Mouse (Mus musculus): ENCODE results near the gene Atp8a2. TPM values are rescaled to one million over a fixed set of nuclear protein-coding genes. Genes with fewer than 3 reads are reported as not detected.

Gene Atp8a2
- polyA plus RNA-seq, 1 experiment from 2014 or later: 9.0 TPM

- WGBS: 77% methylated on average over 11 of the region's 11 CpGs
Observed at GRCm38 (mm10) chr14:60152373-60152772, 44.6 kb downstream of the Atp8a2 start.

DNA sequence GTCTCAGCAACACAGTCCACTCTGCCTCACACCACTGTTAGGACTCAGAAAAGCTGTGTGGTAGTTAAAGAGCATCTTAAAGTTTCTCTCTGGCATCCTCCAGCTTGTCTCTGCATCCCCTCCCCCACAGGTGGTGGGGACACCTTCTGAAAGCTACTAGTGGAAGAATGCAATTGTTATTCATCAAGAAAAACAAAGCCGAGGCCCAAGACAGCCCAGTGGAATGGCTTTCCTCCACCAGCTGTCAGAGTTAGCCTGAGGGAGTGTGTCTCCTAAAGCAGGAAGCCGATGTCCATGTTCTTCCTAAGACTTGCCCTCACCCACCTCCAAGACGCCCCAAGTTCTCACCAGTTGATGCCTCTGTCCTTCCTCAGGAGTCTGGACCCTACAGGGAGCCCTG, 48.1 kb downstream of the Atp8a2 start:
- no peaks in the 10 kb centered on the region for H3K9me3 ChIP-seq (ENCODE audit: control insufficient read depth, low read length)
- no peaks in the 10 kb centered on the region for H3K36me3 ChIP-seq (ENCODE audit: control insufficient read depth, insufficient read depth, low read length)
- ATAC-seq (ENCODE audit: insufficient number of reproducible peaks, insufficient read depth, low FRiP score, low read depth): no peak
- H3K27me3 ChIP-seq (ENCODE audit: control insufficient read depth, insufficient read depth, low read length): no peaks in the 10 kb centered on the region
- 24% methylated on average over 3 of the region's 3 CpGs for WGBS
- H3K27ac ChIP-seq (replicated peaks in 1 of 2; ENCODE audit: control insufficient read depth in 1 of 2, insufficient read depth in 1 of 2, low read depth in 2 of 2, low read length in 2 of 2): no peak overlapping the region
- peaks cover 0 to 4% of the 10 kb centered on the region in 2 experiments; a peak in 1 of 4 replicates for H3K4me1 ChIP-seq (ENCODE audit: control insufficient read depth in 2 of 2, insufficient read depth in 2 of 2, low read length in 2 of 2)
- no peak overlapping the region for H3K4me2 ChIP-seq (ENCODE audit: low read length)
- no peak overlapping the region for H3K4me3 ChIP-seq (ENCODE audit: control insufficient read depth in 1 of 2, insufficient read depth in 1 of 2, low read depth in 1 of 2, low read length in 2 of 2)
- no peak overlapping the region for H3K9ac ChIP-seq (ENCODE audit: low read length)

More at GRCm38 (mm10) chr14:60152373-60152772, 44.6 kb downstream of the Atp8a2 start:
- H3K4me3 ChIP-seq (ENCODE audit: control insufficient read depth in 1 of 2, insufficient read depth in 1 of 2, low read depth in 1 of 2, low read length in 2 of 2): no peak overlapping the region
- H3K27ac ChIP-seq (replicated peaks in 1 of 2; ENCODE audit: control insufficient read depth in 1 of 2, insufficient read depth in 1 of 2, low read depth in 2 of 2, low read length in 2 of 2): no peak overlapping the region
- H3K9ac ChIP-seq (ENCODE audit: low read length): no peak overlapping the region
- H3K27me3 ChIP-seq (ENCODE audit: control insufficient read depth, insufficient read depth, low read length): no peaks in the 10 kb centered on the region
- no peaks in the 10 kb centered on the region for H3K4me1 ChIP-seq (ENCODE audit: control insufficient read depth in 2 of 2, insufficient read depth in 2 of 2, low read length in 2 of 2)
- no peaks in the 10 kb centered on the region for H3K9me3 ChIP-seq (ENCODE audit: control insufficient read depth, low read length)
- H3K36me3 ChIP-seq (ENCODE audit: control insufficient read depth, insufficient read depth, low read length): no peaks in the 10 kb centered on the region
- no peak overlapping the region for H3K4me2 ChIP-seq (ENCODE audit: low read length)
- no peak for ATAC-seq (ENCODE audit: insufficient number of reproducible peaks, insufficient read depth, low FRiP score, low read depth)

- H3K36me3 ChIP-seq (ENCODE audit: control insufficient read depth, insufficient read depth, low read length): no peaks in the 10 kb centered on the region
- no peak overlapping the region for H3K9ac ChIP-seq (ENCODE audit: low read length)
- no peak for ATAC-seq (ENCODE audit: insufficient number of reproducible peaks, insufficient read depth, low FRiP score, low read depth)
- H3K9me3 ChIP-seq (ENCODE audit: control insufficient read depth, low read length): no peaks in the 10 kb centered on the region
- no peak overlapping the region for H3K27ac ChIP-seq (replicated peaks in 1 of 2; ENCODE audit: control insufficient read depth in 1 of 2, insufficient read depth in 1 of 2, low read depth in 2 of 2, low read length in 2 of 2)
- no peak overlapping the region for H3K4me3 ChIP-seq (ENCODE audit: control insufficient read depth in 1 of 2, insufficient read depth in 1 of 2, low read depth in 1 of 2, low read length in 2 of 2)
- WGBS: 77% methylated on average over 10 of the region's 10 CpGs
- no peak overlapping the region for H3K4me2 ChIP-seq (ENCODE audit: low read length)
- H3K4me1 ChIP-seq (ENCODE audit: control insufficient read depth in 2 of 2, insufficient read depth in 2 of 2, low read length in 2 of 2): peaks cover 0 to 7% of the 10 kb centered on the region in 2 experiments; a peak in 1 of 4 replicates
- no peaks in the 10 kb centered on the region for H3K27me3 ChIP-seq (ENCODE audit: control insufficient read depth, insufficient read depth, low read length)
Observed at GRCm38 (mm10) chr14:60143234-60143633, 53.7 kb downstream of the Atp8a2 start.

DNA sequence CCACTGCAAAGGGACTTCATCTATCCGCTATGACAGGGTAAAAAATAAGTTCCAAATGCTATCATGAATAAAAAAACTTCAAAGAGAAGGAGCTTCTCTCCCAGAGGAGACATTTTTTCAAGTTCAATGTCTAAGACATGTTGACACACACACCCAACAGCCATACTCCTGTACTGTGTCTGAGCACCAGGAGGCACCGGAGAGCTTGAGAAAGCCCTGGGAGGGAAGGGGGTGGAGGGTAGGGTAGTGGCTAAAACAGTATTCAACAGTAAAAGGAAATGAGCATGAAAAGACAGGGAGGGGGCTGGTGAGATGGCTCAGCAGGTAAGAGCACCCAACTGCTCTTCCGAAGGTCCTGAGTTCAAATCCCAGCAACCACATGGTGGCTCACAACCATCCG, 58.6 kb downstream of the Atp8a2 start:
- no peak for ATAC-seq (ENCODE audit: insufficient number of reproducible peaks, insufficient read depth, low FRiP score, low read depth)
- H3K36me3 ChIP-seq (ENCODE audit: control insufficient read depth, insufficient read depth, low read length): no peaks in the 10 kb centered on the region
- no peaks in the 10 kb centered on the region for H3K27me3 ChIP-seq (ENCODE audit: control insufficient read depth, insufficient read depth, low read length)
- no peak overlapping the region for H3K27ac ChIP-seq (replicated peaks in 1 of 2; ENCODE audit: control insufficient read depth in 1 of 2, insufficient read depth in 1 of 2, low read depth in 2 of 2, low read length in 2 of 2)
- H3K9me3 ChIP-seq (ENCODE audit: control insufficient read depth, low read length): no peaks in the 10 kb centered on the region
- WGBS: 90% methylated on average over 3 of the region's 4 CpGs
- H3K4me1 ChIP-seq (ENCODE audit: control insufficient read depth in 2 of 2, insufficient read depth in 2 of 2, low read length in 2 of 2): 0 out of 4 replicates have a peak, but pooled peaks cover 0 to 3% of the 10 kb centered on the region in 2 experiments
- H3K9ac ChIP-seq (ENCODE audit: low read length): no peak overlapping the region
- H3K4me3 ChIP-seq (ENCODE audit: control insufficient read depth in 1 of 2, insufficient read depth in 1 of 2, low read depth in 1 of 2, low read length in 2 of 2): no peak overlapping the region
- H3K4me2 ChIP-seq (ENCODE audit: low read length): no peak overlapping the region

- no peak overlapping the region for H3K9ac ChIP-seq (ENCODE audit: low read length)
- no peak for ATAC-seq (ENCODE audit: insufficient number of reproducible peaks, insufficient read depth, low FRiP score, low read depth)
- no peaks in the 10 kb centered on the region for H3K27me3 ChIP-seq (ENCODE audit: control insufficient read depth, insufficient read depth, low read length)
- H3K9me3 ChIP-seq (ENCODE audit: control insufficient read depth, low read length): no peaks in the 10 kb centered on the region
- no peaks in the 10 kb centered on the region for H3K36me3 ChIP-seq (ENCODE audit: control insufficient read depth, insufficient read depth, low read length)
- 0 out of 4 replicates have a peak, but pooled peaks cover 0 to 3% of the 10 kb centered on the region in 2 experiments for H3K4me1 ChIP-seq (ENCODE audit: control insufficient read depth in 2 of 2, insufficient read depth in 2 of 2, low read length in 2 of 2)
- 77% methylated on average over 6 of the region's 6 CpGs for WGBS
- no peak overlapping the region for H3K27ac ChIP-seq (replicated peaks in 1 of 2; ENCODE audit: control insufficient read depth in 1 of 2, insufficient read depth in 1 of 2, low read depth in 2 of 2, low read length in 2 of 2)
- H3K4me2 ChIP-seq (ENCODE audit: low read length): no peak overlapping the region
- H3K4me3 ChIP-seq (ENCODE audit: control insufficient read depth in 1 of 2, insufficient read depth in 1 of 2, low read depth in 1 of 2, low read length in 2 of 2): no peak overlapping the region
Observed at GRCm38 (mm10) chr14:60137812-60138211, 59.2 kb downstream of the Atp8a2 start.

- H3K9me3 ChIP-seq (ENCODE audit: control insufficient read depth, low read length): no peaks in the 10 kb centered on the region
- peaks cover under 1 to 3% of the 10 kb centered on the region in 2 experiments; a peak in 1 of 4 replicates for H3K4me1 ChIP-seq (ENCODE audit: control insufficient read depth in 2 of 2, insufficient read depth in 2 of 2, low read length in 2 of 2)
- 81% methylated on average over 4 of the region's 4 CpGs for WGBS
- H3K9ac ChIP-seq (ENCODE audit: low read length): no peak overlapping the region
- H3K27me3 ChIP-seq (ENCODE audit: control insufficient read depth, insufficient read depth, low read length): no peaks in the 10 kb centered on the region
- H3K4me3 ChIP-seq (ENCODE audit: control insufficient read depth in 1 of 2, insufficient read depth in 1 of 2, low read depth in 1 of 2, low read length in 2 of 2): no peak overlapping the region
- no peak overlapping the region for H3K27ac ChIP-seq (replicated peaks in 1 of 2; ENCODE audit: control insufficient read depth in 1 of 2, insufficient read depth in 1 of 2, low read depth in 2 of 2, low read length in 2 of 2)
- ATAC-seq (ENCODE audit: insufficient number of reproducible peaks, insufficient read depth, low FRiP score, low read depth): no peak
- no peak overlapping the region for H3K4me2 ChIP-seq (ENCODE audit: low read length)
- H3K36me3 ChIP-seq (ENCODE audit: control insufficient read depth, insufficient read depth, low read length): no peaks in the 10 kb centered on the region
Observed at GRCm38 (mm10) chr14:60135801-60136200, 61.2 kb downstream of the Atp8a2 start.

DNA sequence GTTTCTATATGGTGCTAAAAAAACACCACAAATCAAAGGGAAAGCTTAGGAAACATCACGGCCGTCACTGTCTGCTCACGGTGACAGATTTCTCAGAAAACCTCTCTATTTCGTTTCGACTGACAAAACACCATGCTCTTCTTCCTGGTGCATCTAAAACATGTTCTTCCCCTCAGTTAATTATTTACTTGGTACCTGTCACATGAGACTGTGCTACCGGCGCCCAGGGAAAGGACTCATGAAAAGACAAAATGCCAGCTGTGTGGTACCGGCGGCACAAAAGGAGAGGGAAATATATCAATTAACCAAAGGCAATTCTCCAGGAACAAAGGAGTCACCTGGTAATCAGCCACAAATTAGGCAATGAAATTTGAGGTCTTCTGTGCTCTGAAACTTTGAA, 62.3 kb downstream of the Atp8a2 start:
- 91% methylated on average over 9 of the region's 9 CpGs for WGBS
- ATAC-seq (ENCODE audit: insufficient number of reproducible peaks, insufficient read depth, low FRiP score, low read depth): no peak

DNA sequence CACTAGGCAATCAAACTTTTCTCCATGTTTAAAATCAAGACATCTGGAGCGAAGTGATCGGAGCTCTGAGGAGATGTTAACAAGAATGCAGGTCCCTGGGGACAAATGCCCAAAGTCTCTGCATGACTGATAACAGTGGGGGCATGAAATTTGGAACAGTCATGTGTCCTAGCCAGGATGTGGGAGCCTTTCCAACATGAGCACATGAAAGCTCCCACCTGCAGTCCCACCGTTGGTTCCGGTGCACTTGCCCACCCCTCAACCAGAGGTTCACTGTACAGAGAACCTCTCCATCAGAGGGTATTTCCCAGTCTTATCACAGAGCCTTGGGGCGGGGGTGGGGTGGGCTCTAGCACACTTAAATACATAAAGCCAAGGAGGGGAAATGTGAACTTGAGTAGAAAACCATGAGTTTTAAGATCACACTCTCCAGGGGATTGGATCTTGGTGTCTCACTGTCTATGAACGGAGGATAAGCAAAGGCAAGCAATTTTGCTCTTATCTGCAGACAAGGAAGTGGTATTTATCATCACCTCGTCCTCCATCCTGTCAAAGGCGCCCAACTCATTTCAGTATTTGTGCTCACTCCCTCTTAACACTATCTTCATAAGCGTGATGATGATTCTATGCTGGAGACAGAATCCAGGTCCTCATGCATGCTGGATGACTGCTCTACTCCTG, 65.6 kb downstream of the Atp8a2 start:
- H3K4me1 ChIP-seq (ENCODE audit: control insufficient read depth in 2 of 2, insufficient read depth in 2 of 2, low read length in 2 of 2): peaks cover 3 to 7% of the 10 kb centered on the region in 2 experiments; a peak in 2 of 4 replicates
- WGBS: 63% methylated on average over 9 of the region's 9 CpGs
- no peaks in the 10 kb centered on the region for H3K36me3 ChIP-seq (ENCODE audit: control insufficient read depth, insufficient read depth, low read length)
- H3K27me3 ChIP-seq (ENCODE audit: control insufficient read depth, insufficient read depth, low read length): no peaks in the 10 kb centered on the region
- H3K27ac ChIP-seq (replicated peaks in 1 of 2; ENCODE audit: control insufficient read depth in 1 of 2, insufficient read depth in 1 of 2, low read depth in 2 of 2, low read length in 2 of 2): no peak overlapping the region
- no peak for ATAC-seq (ENCODE audit: insufficient number of reproducible peaks, insufficient read depth, low FRiP score, low read depth)
- no peak overlapping the region for H3K9ac ChIP-seq (ENCODE audit: low read length)
- no peak overlapping the region for H3K4me2 ChIP-seq (ENCODE audit: low read length)
- no peaks in the 10 kb centered on the region for H3K9me3 ChIP-seq (ENCODE audit: control insufficient read depth, low read length)
- H3K4me3 ChIP-seq (ENCODE audit: control insufficient read depth in 1 of 2, insufficient read depth in 1 of 2, low read depth in 1 of 2, low read length in 2 of 2): no peak overlapping the region

More for the DNA sequence above, 62.3 kb downstream of the Atp8a2 start:
- Histone ChIP-seq H3K36me3 (ENCODE audit: control insufficient read depth, insufficient read depth, low read length) (no peaks in the 10 kb centered on the region), H3K4me1 (ENCODE audit: control insufficient read depth in 2 of 2, insufficient read depth in 2 of 2, low read length in 2 of 2) (peaks cover 5 to 7% of the 10 kb centered on the region in 2 experiments; a peak in 2 of 4 replicates), H3K4me3 (ENCODE audit: control insufficient read depth in 1 of 2, insufficient read depth in 1 of 2, low read depth in 1 of 2, low read length in 2 of 2) (no peak overlapping the region), H3K9me3 (ENCODE audit: control insufficient read depth, low read length) (no peaks in the 10 kb centered on the region), H3K9ac (ENCODE audit: low read length) (no peak overlapping the region), H3K27ac (replicated peaks in 1 of 2; ENCODE audit: control insufficient read depth in 1 of 2, insufficient read depth in 1 of 2, low read depth in 2 of 2, low read length in 2 of 2) (no peak overlapping the region), H3K27me3 (ENCODE audit: control insufficient read depth, insufficient read depth, low read length) (no peaks in the 10 kb centered on the region), H3K4me2 (ENCODE audit: low read length) (no peak overlapping the region)

All from heart, embryonic 14.5 days (tissue).